Mouse (Mus musculus) heart, adult 2 months (tissue): ENCODE data around the gene Tmem184a.

Experiments
- CTCF ChIP-seq: fragments of 200-600 bp; IDR thresholded peaks from 2 replicates; pipeline ENCODE4 v1.8.1; 2022; ENCODE audit warnings: antibody characterized with exemption, mild to moderate bottlenecking, moderate library complexity
- EP300 ChIP-seq: fragments of 200-500 bp; IDR thresholded peaks from 2 replicates; pipeline ENCODE4 v1.6.1; 2011; ENCODE audit warnings: low read depth, low read length, control low read depth; ENCODE audit not compliant: insufficient read depth
- POLR2A ChIP-seq: fragments of 200-500 bp; IDR thresholded peaks from 2 replicates; pipeline ENCODE4 v1.6.1; 2011; ENCODE audit warnings: mild to moderate bottlenecking, low read depth, low read length, control low read depth; ENCODE audit not compliant: insufficient read depth

DNA sequence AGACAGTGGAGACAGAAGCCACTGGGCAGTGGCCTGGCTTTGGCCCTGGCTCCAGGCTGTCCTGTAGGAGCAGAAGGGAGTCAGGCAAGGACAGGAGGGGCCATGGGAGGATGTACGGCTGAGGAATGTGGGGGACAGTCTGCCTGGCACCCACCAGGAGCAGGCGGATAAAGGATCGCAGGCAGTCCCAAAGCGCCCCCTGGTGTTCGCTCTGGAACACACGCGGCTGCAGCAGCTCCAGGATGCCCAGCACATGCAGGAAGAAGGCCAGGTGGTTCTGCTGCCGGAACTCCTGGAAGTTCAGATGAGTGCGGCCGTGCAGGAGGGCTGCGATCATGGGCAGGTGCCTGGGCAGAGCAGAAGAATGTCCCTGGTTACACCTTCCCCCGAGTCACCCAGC is 65.0 kb downstream of the Tmem184a start:
- TF ChIP-seq CTCF (peak; percentile 89), EP300 (no peak), POLR2A (no peak)
